Mouse (Mus musculus) ES-Bruce4 (cell line): ENCODE measurements around the gene Rbm47. TPM values are rescaled to one million over a fixed set of nuclear protein-coding genes. Genes with fewer than 3 reads are reported as not detected.

ENCODE experiments used
- H3K27ac ChIP-seq: 2 replicates; pipeline ENCODE4 v1.5.1; 2012; ENCODE audit warnings: low read length, inconsistent platforms; ENCODE audit not compliant: insufficient read depth
- H3K27me3 ChIP-seq: 2 replicates; pipeline ENCODE4 v1.6.1; 2012; ENCODE audit warnings: mild to moderate bottlenecking, low read length, inconsistent platforms; ENCODE audit not compliant: control insufficient read depth, poor library complexity, insufficient read depth, severe bottlenecking
- H3K36me3 ChIP-seq: 2 replicates; pipeline ENCODE4 v1.6.1; 2012; ENCODE audit warnings: inconsistent platforms, mild to moderate bottlenecking, low read length, moderate library complexity; ENCODE audit not compliant: control insufficient read depth, poor library complexity, insufficient read depth, severe bottlenecking
- H3K4me1 ChIP-seq: one replicate; pipeline ENCODE4 v1.8.1; 2011; ENCODE audit warnings: low read length; ENCODE audit not compliant: control insufficient read depth, insufficient read depth
- H3K4me3 ChIP-seq: 2 replicates; pipeline ENCODE4 v1.5.1; 2011; ENCODE audit warnings: low read depth, mild to moderate bottlenecking, low read length
- H3K9ac ChIP-seq: 2 replicates; pipeline ENCODE4 v1.6.1; 2012; ENCODE audit warnings: low read depth, mild to moderate bottlenecking, inconsistent platforms; ENCODE audit not compliant: poor library complexity, severe bottlenecking
- H3K9me3 ChIP-seq: replicated peaks from 2 replicates; pipeline ENCODE4 v1.6.1; 2012; ENCODE audit warnings: mild to moderate bottlenecking, low read length, inconsistent platforms; ENCODE audit not compliant: control insufficient read depth, poor library complexity, insufficient read depth, severe bottlenecking
- CTCF ChIP-seq: IDR thresholded peaks from one replicate; pipeline ENCODE4 v1.8.1; 2011; ENCODE audit warnings: low read depth, low read length
- EP300 ChIP-seq: IDR thresholded peaks from 2 replicates; pipeline ENCODE4 v1.6.1; 2011; ENCODE audit warnings: low read depth, low read length; ENCODE audit not compliant: insufficient read depth
- POLR2A ChIP-seq: IDR thresholded peaks from one replicate; pipeline ENCODE4 v1.8.1; 2011; ENCODE audit warnings: low read length; ENCODE audit not compliant: insufficient read depth
- polyA plus RNA-seq: library from polyadenylated mRNA; stranded (reverse); fragments of >200 nt; gene quantifications from 2 replicates; pipeline ENCODE4 v1.2.4, GENCODE M21; 2011; ENCODE audit warnings: low read depth; ENCODE audit not compliant: missing spikeins, insufficient read depth, insufficient read length

Rbm47 gene
- polyA plus RNA-seq, 1 experiment: 82.8 TPM

DNA sequence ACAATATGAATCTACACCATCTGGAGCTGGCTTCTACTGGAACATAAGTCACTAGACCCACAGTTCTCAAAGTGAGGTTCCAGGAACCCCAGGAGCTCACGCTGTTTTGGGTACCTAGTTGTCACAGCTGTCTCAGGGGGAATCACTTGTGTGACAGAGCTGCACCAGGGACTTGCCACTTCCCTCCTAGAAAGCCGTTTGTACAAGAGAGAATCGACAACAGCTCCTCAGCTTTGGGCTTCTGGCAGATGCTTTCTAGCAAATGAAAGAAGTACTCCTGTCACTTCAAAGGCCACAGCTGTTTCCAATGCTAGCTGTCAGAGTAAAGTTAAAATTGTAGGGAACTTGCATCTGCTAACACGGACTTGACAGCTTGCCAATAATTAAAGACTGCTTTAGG lies 87.4 kb downstream of the Rbm47 start:
- no peaks in the 10 kb centered on the region for H3K9me3 ChIP-seq
- TF ChIP-seq POLR2A (no peak), EP300 (no peak), CTCF (no peak)
- no peaks in the 10 kb centered on the region for H3K4me1 ChIP-seq
- no peaks in the 10 kb centered on the region for H3K27me3 ChIP-seq
- no peak overlapping the region for H3K27ac ChIP-seq
- H3K36me3 ChIP-seq: no peaks in the 10 kb centered on the region
- no peak overlapping the region for H3K9ac ChIP-seq
- H3K4me3 ChIP-seq: no peak overlapping the region

DNA sequence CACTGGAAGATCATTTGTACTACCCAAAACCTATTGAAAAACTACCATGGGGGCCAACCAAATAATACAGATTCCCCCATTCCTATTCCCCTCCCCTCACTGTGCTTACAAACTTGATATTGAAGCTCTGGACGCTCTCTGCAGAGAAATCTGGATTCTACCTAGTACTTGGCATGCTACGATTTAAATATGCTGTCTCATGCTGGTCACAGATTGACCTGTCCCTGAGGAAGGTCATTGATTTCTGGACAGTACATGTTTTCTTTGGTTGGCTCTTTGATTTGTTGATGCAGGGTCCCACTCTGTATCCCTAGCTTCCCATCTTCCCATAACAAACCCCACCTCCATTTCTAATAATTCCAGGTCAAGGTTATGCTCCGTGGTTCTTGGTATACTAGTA lies 88.4 kb downstream of the Rbm47 start:
- H3K9ac ChIP-seq: no peak overlapping the region
- no peak overlapping the region for H3K4me3 ChIP-seq
- H3K36me3 ChIP-seq: no peaks in the 10 kb centered on the region
- H3K27ac ChIP-seq: no peak overlapping the region
- H3K9me3 ChIP-seq: no peaks in the 10 kb centered on the region
- H3K4me1 ChIP-seq: no peaks in the 10 kb centered on the region
- TF ChIP-seq POLR2A (no peak), EP300 (no peak), CTCF (no peak)
- H3K27me3 ChIP-seq: no peaks in the 10 kb centered on the region

DNA sequence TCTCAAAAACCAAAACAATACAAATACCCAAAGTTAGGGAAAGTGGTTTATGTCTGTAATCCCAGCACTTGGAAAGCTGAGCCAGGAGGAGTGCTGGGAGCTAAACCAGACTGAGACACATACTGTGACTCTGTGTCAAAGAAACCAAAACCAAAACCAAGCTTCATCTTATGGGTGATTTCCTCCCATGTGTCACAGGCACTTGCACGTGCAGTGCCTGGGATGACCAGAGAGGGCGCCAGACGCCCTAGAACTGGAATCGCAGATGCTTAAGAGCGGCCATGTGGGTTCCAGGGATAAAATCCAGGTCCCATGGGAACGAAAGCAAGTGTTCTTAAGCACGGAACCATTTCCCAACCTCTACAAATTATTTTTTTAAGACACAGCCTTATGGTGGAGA lies 89.6 kb downstream of the Rbm47 start:
- H3K27ac ChIP-seq: no peak overlapping the region
- no peaks in the 10 kb centered on the region for H3K27me3 ChIP-seq
- H3K4me3 ChIP-seq: no peak overlapping the region
- no peaks in the 10 kb centered on the region for H3K36me3 ChIP-seq
- no peak for TF ChIP-seq POLR2A
- TF ChIP-seq CTCF: peak; percentile 91
- no peaks in the 10 kb centered on the region for H3K9me3 ChIP-seq
- no peak overlapping the region for H3K9ac ChIP-seq
- no peaks in the 10 kb centered on the region for H3K4me1 ChIP-seq

DNA sequence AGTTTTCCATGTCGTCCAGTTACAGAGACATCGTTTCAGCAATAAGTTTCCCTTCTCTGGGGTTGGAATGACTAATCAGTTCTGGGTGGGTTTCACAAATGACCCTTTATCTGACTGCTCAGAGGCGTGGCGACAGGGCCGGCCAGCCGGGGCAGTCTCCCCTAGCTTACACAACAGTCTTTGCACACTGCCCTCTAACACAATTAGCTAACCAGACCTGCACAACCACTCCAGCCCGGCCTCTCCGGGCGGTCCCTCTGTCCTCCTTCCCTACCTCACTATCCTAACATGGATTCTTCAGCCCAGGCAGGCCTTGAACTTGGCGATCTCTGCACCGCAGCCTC lies 90.7 kb downstream of the Rbm47 start:
- peak overlapping the region; percentile 54 for H3K4me3 ChIP-seq
- TF ChIP-seq EP300 (peak; percentile 13; the same call in 1 of the 2 replicates), CTCF (no peak)
- H3K9me3 ChIP-seq: no peaks in the 10 kb centered on the region
- peak overlapping the region; percentile 37 for H3K9ac ChIP-seq
- H3K27me3 ChIP-seq: no peaks in the 10 kb centered on the region
- H3K27ac ChIP-seq: peak overlapping the region; percentile 66; the same call in 1 of the 2 replicates
- peaks cover 2% of the 10 kb centered on the region for H3K4me1 ChIP-seq
- H3K36me3 ChIP-seq: no peaks in the 10 kb centered on the region

DNA sequence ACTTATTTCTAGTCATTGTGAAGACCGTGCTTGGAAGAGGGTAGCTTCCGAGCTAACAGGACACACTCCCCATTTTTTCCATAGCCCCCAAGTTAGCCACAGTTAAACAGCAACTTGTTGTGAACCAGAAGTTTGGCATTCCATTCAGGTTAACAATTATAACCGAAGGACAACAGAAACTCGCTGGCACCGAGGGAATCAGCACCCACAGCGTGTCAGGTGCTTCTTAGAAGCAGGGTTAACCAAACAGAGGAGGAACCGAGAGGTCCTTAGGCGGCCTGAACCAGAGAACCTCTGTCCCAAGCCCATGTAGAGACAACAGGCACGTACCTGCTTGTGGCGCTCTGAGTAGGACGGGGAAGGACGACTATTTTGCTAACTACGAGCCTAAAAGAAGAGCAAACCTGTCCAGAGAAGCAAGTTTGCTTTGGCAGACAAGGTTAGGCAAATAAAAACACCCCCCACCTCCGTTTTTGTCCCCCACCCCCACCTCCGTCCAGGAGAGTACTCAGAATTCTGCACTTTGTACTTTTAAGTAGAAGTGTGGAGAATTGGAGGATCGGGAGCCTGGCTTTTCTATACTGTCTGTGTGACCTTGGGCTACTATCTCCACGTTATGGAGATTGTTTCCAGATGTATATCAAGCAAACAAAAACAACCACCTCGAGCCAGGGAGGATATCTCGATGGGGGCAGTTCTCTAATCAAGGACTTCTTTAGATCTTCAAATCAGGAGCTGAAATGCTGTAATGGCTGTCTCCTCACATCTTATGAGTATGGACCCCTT lies 91.3 kb downstream of the Rbm47 start:
- peak overlapping the region; percentile 37 for H3K9ac ChIP-seq
- no peaks in the 10 kb centered on the region for H3K36me3 ChIP-seq
- H3K4me1 ChIP-seq: peaks cover 3% of the 10 kb centered on the region
- TF ChIP-seq POLR2A (no peak), EP300 (no peak), CTCF (no peak)
- H3K27ac ChIP-seq: peak overlapping the region; percentile 66
- H3K9me3 ChIP-seq: no peaks in the 10 kb centered on the region
- H3K4me3 ChIP-seq: peak overlapping the region; percentile 11; the same call in 1 of the 2 replicates
- H3K27me3 ChIP-seq: no peaks in the 10 kb centered on the region

DNA sequence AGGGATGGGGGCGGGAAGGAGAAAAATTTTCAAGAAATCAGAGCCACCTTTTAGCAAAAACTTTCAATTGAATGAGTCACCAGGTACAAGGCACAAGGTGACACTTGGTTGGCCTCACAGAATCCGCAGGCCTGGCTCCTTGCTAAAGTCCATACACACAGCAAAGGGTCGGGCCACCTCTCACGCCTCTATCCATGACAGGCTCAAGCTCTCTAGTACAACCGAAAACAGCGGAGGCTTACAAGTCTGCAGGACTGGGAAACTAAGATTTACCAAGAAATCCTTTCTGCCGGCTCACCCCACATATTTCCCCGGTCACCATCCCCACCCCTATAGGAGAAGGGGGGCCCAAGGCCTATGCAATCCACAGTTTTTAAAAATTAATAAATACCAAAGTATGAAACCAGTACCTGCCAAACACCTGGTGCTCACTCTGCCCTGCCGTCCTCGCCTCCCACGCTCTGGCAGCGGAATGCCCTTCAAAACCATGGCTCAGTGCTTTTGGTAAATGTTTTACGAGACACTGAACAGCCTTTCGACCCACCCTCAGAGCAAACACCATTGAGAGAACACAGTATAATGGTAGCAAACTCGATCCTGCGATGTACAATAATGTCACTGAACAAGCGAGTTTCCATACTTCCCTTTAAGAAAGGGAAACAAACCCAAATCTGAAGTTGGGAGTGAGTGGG lies 92.2 kb downstream of the Rbm47 start:
- peaks cover 4% of the 10 kb centered on the region for H3K4me1 ChIP-seq
- TF ChIP-seq CTCF (no peak), EP300 (no peak), POLR2A (no peak)
- H3K9me3 ChIP-seq: no peaks in the 10 kb centered on the region
- H3K27me3 ChIP-seq: no peaks in the 10 kb centered on the region
- H3K9ac ChIP-seq: peak overlapping the region; percentile 37
- no peaks in the 10 kb centered on the region for H3K36me3 ChIP-seq
- no peak overlapping the region for H3K4me3 ChIP-seq
- peak overlapping the region; percentile 66; the same call in 1 of the 2 replicates for H3K27ac ChIP-seq
